Comparison of ENCODE assay signal across 9 mouse cellular contexts in the genomic region with DNA sequence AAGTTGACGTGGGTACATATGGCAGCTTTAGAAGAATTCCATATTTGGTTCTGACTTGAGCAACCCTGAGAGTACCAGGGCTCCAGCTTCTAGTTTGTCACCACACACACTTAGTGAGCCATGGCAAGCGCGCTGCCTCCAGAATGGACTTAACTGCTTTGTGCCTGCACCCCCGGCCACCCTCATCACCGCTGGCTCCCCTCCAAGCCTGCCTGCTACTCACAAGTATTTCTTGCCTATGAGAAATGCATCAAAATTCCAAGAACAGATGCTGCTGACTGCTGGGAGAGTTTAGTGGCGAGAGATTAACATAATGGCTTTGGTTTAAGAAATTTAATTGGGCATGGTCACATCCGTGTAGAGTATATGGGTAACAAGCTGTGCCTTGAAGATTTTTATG. TPM values are rescaled to one million over a fixed set of nuclear protein-coding genes. Genes with fewer than 3 reads are reported as not detected.
A peak's percentile ranks its signal among the peaks of the same experiment; 100 is the strongest.
DNase-seq lines count a peak whose midpoint lies in the region; ATAC-seq and TF ChIP-seq lines count a peak whose summit lies in the region.
"Had no signal": no experiment of that assay in that cellular context is flagged by ENCODE, and none has a peak within 500 bp of the region (broad histone marks: within the 10 kb centered on the region; RNA-seq: fewer than 3 reads in every experiment).

No protein-coding gene starts in this region.

- H3K9ac ChIP-seq in lung, embryonic 15.5 days, result no peak overlapping the region
- H3K9ac ChIP-seq in forebrain, embryonic 15.5 days (replicated peaks), result no peak overlapping the region

- no peaks in the 10 kb centered on the region for H3K36me3 ChIP-seq in lung, embryonic 15.5 days
- no peaks in the 10 kb centered on the region for H3K36me3 ChIP-seq in forebrain, embryonic 15.5 days

- DNase-seq in lung, adult 2 months, result no peak
- peak; percentile 28 for DNase-seq in layer of hippocampus, adult 9-11 months
- peak; percentile 62 for DNase-seq in right cerebral cortex, adult 18-20 months
- no peak for DNase-seq in spleen, adult 18-20 months
- DNase-seq in cerebellum, adult 9-10 months, result no peak
- no peak for DNase-seq in thymus, postnatal 0 days (ENCODE audit: low spot score)
- DNase-seq: embryo, embryonic 11 days had no signal

- H3K4me1 ChIP-seq in lung, embryonic 15.5 days, result peaks cover 17% of the 10 kb centered on the region
- H3K4me1 ChIP-seq in lung, adult 2 months (ENCODE audit: control insufficient read depth, insufficient read depth, low read length), result peaks cover 8% of the 10 kb centered on the region
- H3K4me1 ChIP-seq in forebrain, embryonic 15.5 days, result peaks cover 29% of the 10 kb centered on the region

- peak; percentile 59; the same call in 1 of the 2 replicates for ATAC-seq in lung, embryonic 15.5 days (ENCODE audit: borderline replicate concordance, extremely low read depth, low FRiP score, low TSS enrichment)
- ATAC-seq in forebrain, embryonic 15.5 days (replicated peaks), result peak; percentile 80

- 47% methylated on average over 7 of the region's 7 CpGs for WGBS in lung, embryonic 15.5 days
- WGBS in lung, adult 2 months, result 73% methylated on average over 7 of the region's 7 CpGs
- WGBS in forebrain, embryonic 15.5 days, result 25% methylated on average over 7 of the region's 7 CpGs

- H3K4me2 ChIP-seq in lung, embryonic 15.5 days, result no peak overlapping the region
- no peak overlapping the region; the same call in 1 of the 2 replicates for H3K4me2 ChIP-seq in forebrain, embryonic 15.5 days (replicated peaks)

- H3K27ac ChIP-seq in lung, embryonic 15.5 days, result no peak overlapping the region
- peak overlapping the region; percentile 44 for H3K27ac ChIP-seq in forebrain, embryonic 15.5 days (replicated peaks)

- TF ChIP-seq CTCF in lung, adult 2 months (IDR thresholded peaks at IDR 0.05; ENCODE audit: insufficient read depth, low read length), result no peak

- H3K27me3 ChIP-seq in lung, embryonic 15.5 days, result no peaks in the 10 kb centered on the region
- H3K27me3 ChIP-seq in forebrain, embryonic 15.5 days, result no peaks in the 10 kb centered on the region

- no peak overlapping the region for H3K4me3 ChIP-seq in lung, embryonic 15.5 days
- H3K4me3 ChIP-seq in lung, adult 2 months (replicated peaks; ENCODE audit: extremely low read depth, low read depth, low read length), result no peak overlapping the region
- no peak overlapping the region for H3K4me3 ChIP-seq in forebrain, embryonic 15.5 days

- TF ChIP-seq POLR2A in lung, adult 2 months (IDR thresholded peaks at IDR 0.05; ENCODE audit: borderline replicate concordance, extremely low read depth, low read depth, low read length), result no peak

- no peaks in the 10 kb centered on the region for H3K9me3 ChIP-seq in lung, embryonic 15.5 days
- H3K9me3 ChIP-seq in forebrain, embryonic 15.5 days, result no peaks in the 10 kb centered on the region

RNA-seq across cellular contexts. Expression of a gene that starts 48.0 kb away (rescaled TPM):
- 4.6 and 5.3 TPM in 2 replicates for polyA plus RNA-seq in lung, embryonic 15.5 days (2015; fragmentation: Nextera tagmentation; extraction: Ambion mirVana)
- 4.2 and 5.3 TPM in 2 replicates for polyA plus RNA-seq in lung, adult 2 months (2012; rRNA removed)
- 11.2 and 11.3 TPM in 2 replicates for polyA plus RNA-seq in forebrain, embryonic 15.5 days (2015; fragmentation: Nextera tagmentation; extraction: Ambion mirVana)
- polyA plus RNA-seq in thymus, postnatal 0 days (2015; fragmentation: Nextera tagmentation; extraction: Ambion mirVana), result 0.53 and 0.65 TPM in 2 replicates

Comparison
In these comparisons a context has a peak if more than half of its experiments do, and no peak if none do; other contexts are left out.
1. DNase-seq: peak in layer of hippocampus, adult 9-11 months (single experiment) and right cerebral cortex, adult 18-20 months (single experiment); none in lung, adult 2 months (single experiment), spleen, adult 18-20 months (0 of 2), cerebellum, adult 9-10 months (single experiment) and thymus, postnatal 0 days (single experiment).